Mouse (Mus musculus): Measurements from ENCODE around the gene Gm9767. TPM values are rescaled to one million over a fixed set of nuclear protein-coding genes. Genes with fewer than 3 reads are reported as not detected.

Gm9767 gene
- polyA plus RNA-seq, 1 experiment from 2014 or later, result 0.51 TPM

- WGBS, result 77% methylated on average over 4 of the region's 4 CpGs
- no peak overlapping the region for H3K4me2 ChIP-seq
- no peaks in the 10 kb centered on the region for H3K4me1 ChIP-seq
- H3K27me3 ChIP-seq (replicated peaks), result no peaks in the 10 kb centered on the region
- H3K36me3 ChIP-seq, result no peaks in the 10 kb centered on the region
- no peak overlapping the region for H3K4me3 ChIP-seq (replicated peaks)
- no peaks in the 10 kb centered on the region for H3K9me3 ChIP-seq
- H3K9ac ChIP-seq, result no peak overlapping the region
- ATAC-seq (ENCODE audit: insufficient read depth, low FRiP score, low read depth), result no peak
- H3K27ac ChIP-seq, result no peak overlapping the region
Measured at GRCm38 (mm10) chr10:26114409-26114808, 36.4 kb downstream of the Gm9767 start.

DNA sequence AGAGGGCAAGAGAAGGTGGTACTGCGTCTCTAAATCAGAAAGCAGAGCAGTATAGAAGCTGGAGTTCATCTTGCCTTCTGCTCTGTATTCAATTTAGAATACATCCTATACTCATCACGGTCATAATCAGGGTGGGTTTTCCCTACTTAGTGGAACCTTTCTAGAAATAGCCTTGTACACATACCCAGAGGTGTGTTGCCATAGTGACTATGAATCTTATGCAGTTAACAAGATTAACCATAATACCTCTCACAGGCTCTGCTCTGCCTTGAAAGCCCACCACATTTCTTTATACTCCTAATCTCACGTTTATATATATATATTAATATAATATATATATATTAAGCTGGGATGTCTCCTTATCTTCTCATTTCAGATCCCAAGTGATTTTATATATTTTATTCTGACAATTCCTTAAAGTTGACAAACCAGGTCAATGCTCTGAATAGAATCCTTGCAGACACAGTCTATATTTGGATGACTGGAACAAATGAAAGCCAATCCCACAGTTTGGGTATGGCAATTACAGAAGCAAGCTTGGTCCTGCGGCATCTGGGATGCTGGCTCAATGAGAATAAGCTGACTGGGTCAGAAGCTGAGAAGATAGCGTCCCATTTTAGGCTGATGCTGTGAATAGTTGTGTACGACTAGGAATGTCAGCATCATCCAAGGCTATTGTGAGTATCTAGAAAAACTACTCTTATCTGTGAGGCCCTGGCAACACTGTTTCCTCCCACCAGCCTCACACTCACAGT, 41.2 kb downstream of the Gm9767 start:
- H3K4me3 ChIP-seq (replicated peaks), result no peak overlapping the region
- H3K27me3 ChIP-seq (replicated peaks), result no peaks in the 10 kb centered on the region
- no peaks in the 10 kb centered on the region for H3K4me1 ChIP-seq
- 91% methylated on average over 6 of the region's 6 CpGs for WGBS
- H3K9ac ChIP-seq, result no peak overlapping the region
- no peak overlapping the region for H3K4me2 ChIP-seq
- H3K36me3 ChIP-seq, result no peaks in the 10 kb centered on the region
- no peaks in the 10 kb centered on the region for H3K9me3 ChIP-seq
- no peak overlapping the region for H3K27ac ChIP-seq
- ATAC-seq (ENCODE audit: insufficient read depth, low FRiP score, low read depth), result no peak

- no peaks in the 10 kb centered on the region for H3K27me3 ChIP-seq (replicated peaks)
- H3K4me1 ChIP-seq, result no peaks in the 10 kb centered on the region
- H3K9ac ChIP-seq, result no peak overlapping the region
- no peaks in the 10 kb centered on the region for H3K36me3 ChIP-seq
- no peak overlapping the region for H3K4me2 ChIP-seq
- WGBS, result 62% methylated on average over 1 of the region's 1 CpGs
- ATAC-seq (ENCODE audit: insufficient read depth, low FRiP score, low read depth), result no peak
- no peak overlapping the region for H3K27ac ChIP-seq
- H3K9me3 ChIP-seq, result no peaks in the 10 kb centered on the region
- H3K4me3 ChIP-seq (replicated peaks), result no peak overlapping the region
Measured at GRCm38 (mm10) chr10:26119822-26120183, 41.7 kb downstream of the Gm9767 start.

Other genes starting within 250 kb of the Gm9767 start
- 24.7 and 30.4 TPM in 2 replicates for gene Tmem200a, start 797 bp downstream of the Gm9767 start, polyA plus RNA-seq (2015; fragmentation: Nextera tagmentation; extraction: Ambion mirVana)
- gene Samd3, start 151.5 kb downstream of the Gm9767 start, polyA plus RNA-seq (2015; fragmentation: Nextera tagmentation; extraction: Ambion mirVana), result not detected in 2 replicates